ENCODE assay signal across 15 mouse cellular contexts in genomic region chr2:43907496-43907895, GRCm38 (mm10).
DNase-seq lines count a peak whose midpoint lies in the region; ATAC-seq and TF ChIP-seq lines count a peak whose summit lies in the region.
"Had no signal": no experiment of that assay in that cellular context is flagged by ENCODE, and none has a peak within 500 bp of the region (broad histone marks: within the 10 kb centered on the region; RNA-seq: fewer than 3 reads in every experiment).

No protein-coding gene starts in this region.

- peak overlapping the region; percentile 26; the same call in 1 of the 2 replicates for H3K27ac ChIP-seq in embryonic fibroblast, embryonic 13.5 days (ENCODE audit: insufficient read depth, low read length)
- H3K27ac ChIP-seq: embryonic facial prominence, embryonic 13.5 days; hindbrain, embryonic 13.5 days had no signal

- TF ChIP-seq CTCF in embryonic fibroblast, embryonic 13.5 days (IDR thresholded peaks at IDR 0.05; ENCODE audit: borderline replicate concordance, insufficient read depth, low read length): no peak

- no peak for TF ChIP-seq POLR2A in embryonic fibroblast, embryonic 13.5 days (IDR thresholded peaks at IDR 0.05; ENCODE audit: low read depth, low read length)

- H3K4me1 ChIP-seq in embryonic fibroblast, embryonic 13.5 days (ENCODE audit: control insufficient read depth, insufficient read depth, low read length): no peaks in the 10 kb centered on the region
- H3K4me1 ChIP-seq: embryonic facial prominence, embryonic 13.5 days; hindbrain, embryonic 13.5 days had no signal

- ATAC-seq in frontal cortex, adult (ENCODE audit: low TSS enrichment): peak; percentile 29
- ATAC-seq: CD4-positive, CD25-positive, alpha-beta regulatory T cell, adult 4 months; liver, postnatal 0 days had no signal

- H3K4me3 ChIP-seq in embryonic fibroblast, embryonic 13.5 days (ENCODE audit: insufficient read depth, low read length): no peak overlapping the region
- H3K4me3 ChIP-seq: embryonic facial prominence, embryonic 13.5 days; hindbrain, embryonic 13.5 days had no signal

- DNase-seq in frontal cortex, postnatal 10 days (ENCODE audit: low spot score in 2 of 2): no peak
- peak; percentile 13 for DNase-seq in right cerebral cortex, adult 18-20 months
- DNase-seq in right cerebral cortex, postnatal 4 days: no peak
- peak; percentile 25 for DNase-seq in lung, postnatal 10 days
- DNase-seq in c-Kit-positive CD71-positive TER-119-positive erythroid progenitor cells, embryonic 14.5 days (ENCODE audit: low spot score): no peak
- no peak for DNase-seq in left cerebral cortex, adult 11 months (ENCODE audit: low spot score)
- DNase-seq: cerebellum, postnatal 14 days; kidney, adult 11 months; liver, postnatal 0 days; thymus, postnatal 36 days had no signal

Comparison
In these comparisons a context has a peak if more than half of its experiments do, and no peak if none do; other contexts are left out.
1. DNase-seq: peak in right cerebral cortex, adult 18-20 months (single experiment) and lung, postnatal 10 days (single experiment); none in frontal cortex, postnatal 10 days (0 of 2), right cerebral cortex, postnatal 4 days (single experiment), c-Kit-positive CD71-positive TER-119-positive erythroid progenitor cells, embryonic 14.5 days (single experiment) and left cerebral cortex, adult 11 months (single experiment).